Mouse (Mus musculus) embryonic facial prominence, embryonic 14.5 days (tissue): Measurements from ENCODE around the gene Ms4a8a. TPM values are rescaled to one million over a fixed set of nuclear protein-coding genes. Genes with fewer than 3 reads are reported as not detected.
"Not testable (repeated sequence)": the region's sequence is repeated elsewhere in the genome, so short reads cannot be mapped to it uniquely, and the experiment has no call there.

Source experiments
- ATAC-seq: fragments of 200-750 bp; cut with Nextera tagmentation; 2 replicates; pipeline ENCODE4 v1.8.0; 2017; ENCODE audit warnings: low read depth, moderate number of reproducible peaks, moderate TSS enrichment
- DNase-seq: peaks from one replicate; pipeline ENCODE4 v3.0.0-alpha.2; 2015; ENCODE audit warnings: low spot score
- H3K27ac ChIP-seq: fragments of 300-500 bp; sonication (generic); replicated peaks from 2 replicates; pipeline ENCODE4 v1.5.1; 2014; ENCODE audit warnings: low read depth, mild to moderate bottlenecking, low read length, moderate library complexity
- H3K27me3 ChIP-seq: fragments of 300-500 bp; sonication (generic); replicated peaks from 2 replicates; pipeline ENCODE4 v1.6.1; 2014; ENCODE audit warnings: low read length; ENCODE audit not compliant: control insufficient read depth, insufficient read depth
- H3K36me3 ChIP-seq: fragments of 300-500 bp; sonication (generic); 2 replicates; pipeline ENCODE4 v1.6.1; 2014; ENCODE audit warnings: low read length, mixed read lengths; ENCODE audit not compliant: control insufficient read depth, insufficient read depth
- H3K4me1 ChIP-seq: fragments of 300-500 bp; sonication (generic); 2 replicates; pipeline ENCODE4 v1.6.1; 2014; ENCODE audit warnings: antibody characterized with exemption, low read length; ENCODE audit not compliant: control insufficient read depth, insufficient read depth
- H3K4me2 ChIP-seq: fragments of 300-500 bp; sonication (generic); 2 replicates; pipeline ENCODE4 v1.6.1; 2014; ENCODE audit warnings: low read depth, mild to moderate bottlenecking, low read length, moderate library complexity, mixed read lengths
- H3K4me3 ChIP-seq: fragments of 300-500 bp; sonication (generic); 2 replicates; pipeline ENCODE4 v1.5.1; 2014; ENCODE audit warnings: low read depth, mild to moderate bottlenecking, low read length
- H3K9ac ChIP-seq: fragments of 300-500 bp; sonication (generic); 2 replicates; pipeline ENCODE4 v1.6.1; 2014; ENCODE audit warnings: low read depth, mild to moderate bottlenecking, low read length, moderate library complexity, mixed read lengths
- H3K9me3 ChIP-seq: fragments of 300-500 bp; sonication (generic); 2 replicates; pipeline ENCODE4 v1.6.1; 2016; ENCODE audit warnings: low read length; ENCODE audit not compliant: control insufficient read depth
- WGBS: fragments of 180-500 bp; shearing (Covaris S2); extraction: QIAGEN DNeasy Blood & Tissue Kit; methylation state at CpG from one replicate; pipeline ENCODE4 v1.1.7; 2014; 5-methylcytosine and 5-hydroxymethylcytosine counted together
- polyA plus RNA-seq: library from polyadenylated mRNA; unstranded; fragments of >200 nt; fragmentation: Nextera tagmentation; extraction: Ambion mirVana; gene quantifications from 2 replicates; pipeline ENCODE4 v1.2.1, GENCODE M21; 2014

Ms4a8a gene
- polyA plus RNA-seq, 1 experiment from 2014 or later, result not detected

DNA sequence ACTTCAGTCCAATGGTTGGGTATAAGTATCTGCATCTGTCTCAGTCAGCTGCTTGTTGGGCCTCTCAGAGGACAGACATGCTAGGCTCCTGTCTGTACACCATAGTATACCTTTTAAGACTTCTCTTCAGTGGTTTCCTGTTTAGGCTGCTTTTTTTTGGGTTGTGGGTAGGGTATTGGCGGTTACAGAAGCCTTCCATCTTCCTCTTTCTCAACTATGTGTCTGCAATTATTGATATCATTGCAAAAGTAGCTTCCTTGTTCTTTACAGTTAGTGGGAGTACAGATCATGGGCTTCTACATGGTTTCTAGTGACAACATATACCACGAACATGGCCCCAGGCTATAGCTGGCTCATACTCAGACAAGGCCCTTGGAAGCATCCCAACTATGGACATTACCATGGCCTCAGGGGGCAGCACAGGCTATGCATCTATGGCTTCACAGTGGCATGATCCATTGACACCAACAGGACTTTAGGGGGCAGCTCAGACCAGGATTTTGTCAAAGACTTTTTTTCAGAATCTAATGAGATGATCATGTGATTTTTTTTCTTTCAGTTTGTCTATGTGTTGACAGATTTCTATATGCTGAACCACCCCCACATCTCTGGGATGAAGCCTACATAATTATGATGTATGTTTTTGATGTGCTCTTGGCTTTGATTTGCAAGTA lies 15.6 kb downstream of the Ms4a8a start:
- H3K27ac ChIP-seq, result no peak overlapping the region
- H3K4me3 ChIP-seq, result no peak overlapping the region
- ATAC-seq, result no peak
- no peaks in the 10 kb centered on the region for H3K27me3 ChIP-seq
- no peak overlapping the region for H3K9ac ChIP-seq
- H3K4me2 ChIP-seq, result no peak overlapping the region
- 0 out of 2 replicates have a peak, but pooled peaks cover 5% of the 10 kb centered on the region for H3K9me3 ChIP-seq
- no peaks in the 10 kb centered on the region for H3K36me3 ChIP-seq
- no peaks in the 10 kb centered on the region for H3K4me1 ChIP-seq
- DNase-seq, result no peak
- 92% methylated on average over 2 of the region's 2 CpGs for WGBS

DNA sequence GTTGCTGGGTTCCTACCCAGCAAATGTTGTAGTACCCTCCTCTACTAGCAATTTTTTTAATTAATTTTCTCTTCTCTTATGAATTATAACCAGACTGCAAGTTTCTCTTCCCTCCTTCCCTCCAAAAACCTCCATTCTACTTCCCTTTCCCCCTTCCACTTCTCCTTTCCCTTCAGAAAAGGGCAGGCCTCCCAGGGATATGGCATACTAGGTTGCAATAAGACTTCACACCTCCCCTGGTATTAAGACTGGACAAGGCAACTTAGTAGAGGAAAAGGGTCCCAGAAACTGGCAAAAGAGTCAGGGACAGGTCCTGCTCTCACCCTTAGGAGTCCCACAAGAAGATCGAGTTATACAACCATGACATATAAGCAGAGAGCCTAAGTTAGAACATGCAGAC lies 20.0 kb downstream of the Ms4a8a start:
- DNase-seq (no peak), ATAC-seq (no peak)
- H3K4me2 ChIP-seq, result no peak overlapping the region
- no peaks in the 10 kb centered on the region for H3K27me3 ChIP-seq
- H3K27ac ChIP-seq, result no peak overlapping the region
- H3K4me3 ChIP-seq, result no peak overlapping the region
- H3K36me3 ChIP-seq, result no peaks in the 10 kb centered on the region
- WGBS, result 64% methylated on average over 1 of the region's 1 CpGs
- no peak overlapping the region for H3K9ac ChIP-seq
- 0 out of 2 replicates have a peak, but pooled peaks cover 3% of the 10 kb centered on the region for H3K9me3 ChIP-seq
- no peaks in the 10 kb centered on the region for H3K4me1 ChIP-seq

DNA sequence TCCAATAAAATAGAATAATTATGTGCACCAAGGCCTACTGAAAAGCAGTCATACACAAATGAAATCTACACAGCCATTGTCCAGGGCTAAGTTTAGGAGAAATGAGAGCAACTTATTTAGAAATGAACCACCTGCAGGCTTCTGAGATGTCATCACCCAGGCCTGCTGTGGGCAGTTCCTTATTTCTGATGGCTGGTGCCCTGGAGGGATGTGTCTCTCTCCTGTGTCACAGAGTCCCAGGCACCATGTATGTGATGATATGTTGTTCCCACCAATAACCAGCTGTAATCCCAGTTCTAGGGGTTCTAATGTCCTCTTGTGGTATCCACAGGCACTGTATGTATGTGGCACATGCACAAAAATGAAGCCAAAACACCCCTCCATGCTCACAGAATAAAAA lies 20.9 kb downstream of the Ms4a8a start:
- ATAC-seq (no peak), DNase-seq (no peak)
- Histone ChIP-seq H3K9ac (no peak overlapping the region), H3K4me3 (no peak overlapping the region), H3K27ac (no peak overlapping the region), H3K36me3 (no peaks in the 10 kb centered on the region), H3K27me3 (no peaks in the 10 kb centered on the region), H3K4me1 (no peaks in the 10 kb centered on the region), H3K4me2 (no peak overlapping the region), H3K9me3 (no peaks in the 10 kb centered on the region)

DNA sequence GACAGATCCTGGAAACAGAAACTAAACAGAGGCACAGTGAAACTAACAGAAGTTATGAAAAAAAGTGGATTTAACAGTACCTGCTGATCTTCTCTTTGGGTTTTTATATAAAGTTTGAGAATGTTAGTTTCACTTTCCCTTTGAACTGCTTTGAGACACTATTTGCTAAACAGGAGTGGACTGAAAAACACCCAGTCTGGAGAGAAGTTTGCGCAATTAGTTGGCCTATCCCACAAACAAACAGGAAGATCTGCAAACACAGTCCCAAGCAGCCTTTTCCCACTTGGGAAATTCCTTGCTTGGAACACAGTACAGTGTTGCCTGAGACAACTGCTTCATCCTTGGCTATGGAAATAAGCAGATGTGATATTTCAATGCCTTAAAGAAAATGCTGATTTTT lies 25.2 kb downstream of the Ms4a8a start:
- not testable (repeated sequence) for H3K27ac ChIP-seq, ATAC-seq, DNase-seq, H3K27me3 ChIP-seq, H3K36me3 ChIP-seq, H3K9me3 ChIP-seq, H3K9ac ChIP-seq, H3K4me2 ChIP-seq, H3K4me3 ChIP-seq, H3K4me1 ChIP-seq
- WGBS, result 93% methylated on average over 1 of the region's 1 CpGs

DNA sequence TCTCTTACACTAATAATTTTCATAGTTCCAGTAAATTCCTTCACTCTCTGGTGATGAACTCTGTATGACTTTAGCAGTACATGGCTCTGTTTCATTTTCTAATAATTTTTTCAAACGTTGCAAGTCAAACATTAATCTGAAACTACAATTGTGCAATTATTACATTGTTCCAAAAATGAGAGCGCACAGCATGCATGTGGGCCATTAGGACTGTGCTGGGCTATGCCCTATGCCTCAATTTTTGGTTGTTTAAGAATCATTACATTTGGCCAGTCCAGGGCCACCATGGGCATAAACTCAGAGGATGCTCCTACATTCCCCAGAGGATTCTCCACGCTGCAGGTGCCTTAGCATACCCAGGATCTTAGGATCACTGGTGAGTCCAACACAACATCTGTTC lies 27.6 kb downstream of the Ms4a8a start:
- Histone ChIP-seq H3K27me3 (no peaks in the 10 kb centered on the region), H3K27ac (no peak overlapping the region), H3K9me3 (no peaks in the 10 kb centered on the region), H3K4me3 (no peak overlapping the region), H3K36me3 (no peaks in the 10 kb centered on the region), H3K4me2 (no peak overlapping the region), H3K9ac (no peak overlapping the region), H3K4me1 (no peaks in the 10 kb centered on the region)
- no peak for DNase-seq
- WGBS, result 60% methylated on average over 3 of the region's 3 CpGs
- no peak for ATAC-seq

DNA sequence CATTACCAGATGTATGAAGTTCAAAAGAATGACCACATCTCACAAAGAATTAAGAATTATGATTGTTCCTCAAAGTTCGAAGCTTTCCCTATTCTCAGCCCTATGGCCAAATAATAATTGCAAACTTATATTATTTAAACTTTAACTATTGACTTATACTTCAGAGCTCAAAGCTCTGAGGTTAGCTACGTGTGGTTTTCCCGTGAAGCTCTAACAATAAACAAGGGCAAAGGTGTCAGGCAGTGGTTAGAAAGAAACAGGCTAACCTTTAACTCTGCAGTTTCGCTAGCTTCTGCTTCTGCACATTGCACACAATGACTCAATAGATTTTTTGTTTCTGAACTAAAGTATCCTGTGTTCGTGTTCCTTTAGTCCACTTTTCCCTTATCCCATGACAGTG lies 28.0 kb downstream of the Ms4a8a start:
- H3K36me3 ChIP-seq, result no peaks in the 10 kb centered on the region
- no peak overlapping the region for H3K27ac ChIP-seq
- H3K4me2 ChIP-seq, result no peak overlapping the region
- H3K9me3 ChIP-seq, result no peaks in the 10 kb centered on the region
- H3K9ac ChIP-seq, result no peak overlapping the region
- DNase-seq (no peak), ATAC-seq (no peak)
- H3K27me3 ChIP-seq, result no peaks in the 10 kb centered on the region
- no peaks in the 10 kb centered on the region for H3K4me1 ChIP-seq
- 65% methylated on average over 5 of the region's 5 CpGs for WGBS
- H3K4me3 ChIP-seq, result no peak overlapping the region

DNA sequence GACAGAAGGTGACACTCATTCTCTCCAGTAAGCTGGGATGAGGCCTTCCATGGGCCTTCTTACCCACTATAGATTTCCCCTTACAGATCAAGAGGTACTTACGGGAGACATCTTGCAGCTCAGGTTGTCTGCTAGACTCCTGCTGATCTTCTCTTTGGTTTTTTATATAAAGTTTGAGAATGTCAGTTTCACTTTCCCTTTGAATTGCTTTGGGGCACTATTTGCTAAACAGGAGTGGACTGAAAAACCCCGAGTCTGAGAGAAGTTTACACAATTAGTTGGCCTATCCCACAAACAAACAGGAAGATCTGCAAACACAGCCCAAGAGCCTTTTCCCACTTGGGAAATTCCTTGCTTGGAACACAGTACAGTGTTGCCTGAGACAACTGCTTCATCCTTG lies 30.6 kb downstream of the Ms4a8a start:
- no peaks in the 10 kb centered on the region for H3K27me3 ChIP-seq
- no peaks in the 10 kb centered on the region for H3K36me3 ChIP-seq
- ATAC-seq (no peak), DNase-seq (no peak)
- H3K9me3 ChIP-seq, result no peaks in the 10 kb centered on the region
- no peak overlapping the region for H3K4me2 ChIP-seq
- no peak overlapping the region for H3K27ac ChIP-seq
- H3K4me3 ChIP-seq, result no peak overlapping the region
- no peak overlapping the region for H3K9ac ChIP-seq
- H3K4me1 ChIP-seq, result no peaks in the 10 kb centered on the region
- 64% methylated on average over 2 of the region's 2 CpGs for WGBS

DNA sequence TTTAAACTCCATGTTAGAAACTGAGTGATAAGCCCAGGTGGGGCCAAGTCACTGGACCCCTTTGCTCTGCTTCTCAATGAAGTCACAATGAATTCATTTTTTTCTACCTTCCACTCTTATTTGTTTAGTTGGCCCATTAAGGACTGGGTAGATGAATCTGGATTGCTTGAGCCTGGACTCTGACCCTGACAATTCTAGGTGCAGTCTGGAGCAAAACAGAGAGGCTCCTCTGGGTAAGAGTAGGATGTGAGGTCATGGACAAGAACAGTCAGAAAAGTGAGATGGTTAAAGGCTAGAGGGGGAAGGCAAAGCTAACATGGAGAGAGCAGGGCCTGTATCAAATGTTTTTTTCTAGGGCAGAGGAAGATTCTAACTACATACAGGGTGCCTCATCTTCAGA lies 31.5 kb downstream of the Ms4a8a start:
- ATAC-seq (no peak), DNase-seq (no peak)

DNA sequence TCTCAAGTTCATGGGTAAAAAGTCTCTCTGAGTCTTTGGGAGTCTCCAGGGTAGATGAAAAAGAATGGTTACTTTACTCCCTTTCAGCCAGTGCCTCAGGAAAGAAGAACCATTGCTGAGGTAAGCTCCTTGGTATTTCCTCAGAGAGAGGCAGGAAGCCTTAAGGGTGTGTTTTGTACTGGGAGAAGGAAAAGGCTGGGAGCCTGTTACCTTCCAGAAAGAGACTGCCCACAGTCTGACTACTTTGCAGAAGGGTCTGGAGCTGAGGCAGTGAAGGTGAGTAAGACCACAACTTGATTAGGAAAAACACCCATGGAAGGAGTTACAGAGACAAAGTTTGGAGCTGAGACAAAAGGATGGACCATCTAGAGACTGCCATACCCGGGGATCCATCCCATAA lies 32.4 kb downstream of the Ms4a8a start:
- DNase-seq, result no peak
- 75% methylated on average over 1 of the region's 1 CpGs for WGBS
- Histone ChIP-seq H3K4me2 (no peak overlapping the region), H3K36me3 (no peaks in the 10 kb centered on the region), H3K4me3 (no peak overlapping the region), H3K9me3 (no peaks in the 10 kb centered on the region), H3K9ac (no peak overlapping the region), H3K27ac (no peak overlapping the region), H3K4me1 (no peaks in the 10 kb centered on the region), H3K27me3 (no peaks in the 10 kb centered on the region)
- no peak for ATAC-seq

More for the DNA sequence above, 31.5 kb downstream of the Ms4a8a start:
- H3K4me3 ChIP-seq, result no peak overlapping the region
- no peak overlapping the region for H3K27ac ChIP-seq
- H3K4me1 ChIP-seq, result no peaks in the 10 kb centered on the region
- H3K9me3 ChIP-seq, result no peaks in the 10 kb centered on the region
- no peak overlapping the region for H3K9ac ChIP-seq
- no peaks in the 10 kb centered on the region for H3K36me3 ChIP-seq
- no peak overlapping the region for H3K4me2 ChIP-seq
- no peaks in the 10 kb centered on the region for H3K27me3 ChIP-seq
